Mouse (Mus musculus): ENCODE measurements around the gene Olfr1417. TPM values are rescaled to one million over a fixed set of nuclear protein-coding genes. Genes with fewer than 3 reads are reported as not detected.

Olfr1417 gene
- polyA plus RNA-seq, 1 experiment from 2014 or later = not detected

- H3K27ac ChIP-seq (replicated peaks; ENCODE audit: low read depth, low read length) = no peak overlapping the region
- H3K4me2 ChIP-seq (ENCODE audit: low read depth, low read length) = no peak overlapping the region
- no peaks in the 10 kb centered on the region for H3K9me3 ChIP-seq (replicated peaks; ENCODE audit: control insufficient read depth, low read length)
- 83% methylated on average over 6 of the region's 6 CpGs for WGBS
- no peaks in the 10 kb centered on the region for H3K36me3 ChIP-seq (replicated peaks; ENCODE audit: control insufficient read depth, insufficient read depth, low read depth, low read length)
- H3K27me3 ChIP-seq (ENCODE audit: control insufficient read depth, insufficient read depth, low read length) = no peaks in the 10 kb centered on the region
- H3K4me1 ChIP-seq (ENCODE audit: control insufficient read depth, insufficient read depth, low read length) = no peaks in the 10 kb centered on the region
- DNase-seq (ENCODE audit: low spot score) (no peak), ATAC-seq (replicated peaks; ENCODE audit: insufficient number of reproducible peaks, low FRiP score, low TSS enrichment, low read depth) (no peak)
- no peak overlapping the region for H3K9ac ChIP-seq (replicated peaks; ENCODE audit: low read length)
- no peak overlapping the region for H3K4me3 ChIP-seq (ENCODE audit: low read depth, low read length)
Observed at GRCm38 (mm10) chr19:11788876-11789275, 50.1 kb downstream of the Olfr1417 start.

GRCm38 (mm10) chr19:11787826-11788225 is 51.2 kb downstream of the Olfr1417 start:
- no peak for ATAC-seq (replicated peaks; ENCODE audit: insufficient number of reproducible peaks, low FRiP score, low TSS enrichment, low read depth)

GRCm38 (mm10) chr19:11785409-11786154 is 53.4 kb downstream of the Olfr1417 start:
- H3K27ac ChIP-seq (replicated peaks; ENCODE audit: low read depth, low read length) = no peak overlapping the region
- no peak overlapping the region for H3K9ac ChIP-seq (replicated peaks; ENCODE audit: low read length)
- no peak for ATAC-seq (replicated peaks; ENCODE audit: insufficient number of reproducible peaks, low FRiP score, low TSS enrichment, low read depth)
- no peak overlapping the region for H3K4me3 ChIP-seq (ENCODE audit: low read depth, low read length)
- H3K4me1 ChIP-seq (ENCODE audit: control insufficient read depth, insufficient read depth, low read length) = no peaks in the 10 kb centered on the region
- 89% methylated on average over 14 of the region's 14 CpGs for WGBS
- H3K9me3 ChIP-seq (replicated peaks; ENCODE audit: control insufficient read depth, low read length) = no peaks in the 10 kb centered on the region
- H3K36me3 ChIP-seq (replicated peaks; ENCODE audit: control insufficient read depth, insufficient read depth, low read depth, low read length) = no peaks in the 10 kb centered on the region
- H3K27me3 ChIP-seq (ENCODE audit: control insufficient read depth, insufficient read depth, low read length) = no peaks in the 10 kb centered on the region
- no peak overlapping the region for H3K4me2 ChIP-seq (ENCODE audit: low read depth, low read length)
- no peak for DNase-seq (ENCODE audit: low spot score)

More at GRCm38 (mm10) chr19:11787826-11788225, 51.2 kb downstream of the Olfr1417 start:
- DNase-seq (ENCODE audit: low spot score) = no peak
- no peaks in the 10 kb centered on the region for H3K27me3 ChIP-seq (ENCODE audit: control insufficient read depth, insufficient read depth, low read length)
- WGBS = 93% methylated on average over 6 of the region's 6 CpGs
- H3K27ac ChIP-seq (replicated peaks; ENCODE audit: low read depth, low read length) = no peak overlapping the region
- no peak overlapping the region for H3K4me3 ChIP-seq (ENCODE audit: low read depth, low read length)
- no peaks in the 10 kb centered on the region for H3K36me3 ChIP-seq (replicated peaks; ENCODE audit: control insufficient read depth, insufficient read depth, low read depth, low read length)
- H3K9me3 ChIP-seq (replicated peaks; ENCODE audit: control insufficient read depth, low read length) = no peaks in the 10 kb centered on the region
- H3K4me1 ChIP-seq (ENCODE audit: control insufficient read depth, insufficient read depth, low read length) = no peaks in the 10 kb centered on the region
- H3K9ac ChIP-seq (replicated peaks; ENCODE audit: low read length) = no peak overlapping the region
- no peak overlapping the region for H3K4me2 ChIP-seq (ENCODE audit: low read depth, low read length)

GRCm38 (mm10) chr19:11777191-11777865 is 61.7 kb downstream of the Olfr1417 start:
- Histone ChIP-seq H3K4me3 (ENCODE audit: low read depth, low read length) (no peak overlapping the region), H3K36me3 (replicated peaks; ENCODE audit: control insufficient read depth, insufficient read depth, low read depth, low read length) (no peaks in the 10 kb centered on the region), H3K9ac (replicated peaks; ENCODE audit: low read length) (no peak overlapping the region), H3K9me3 (replicated peaks; ENCODE audit: control insufficient read depth, low read length) (no peaks in the 10 kb centered on the region), H3K27me3 (ENCODE audit: control insufficient read depth, insufficient read depth, low read length) (no peaks in the 10 kb centered on the region), H3K27ac (replicated peaks; ENCODE audit: low read depth, low read length) (no peak overlapping the region), H3K4me1 (ENCODE audit: control insufficient read depth, insufficient read depth, low read length) (no peaks in the 10 kb centered on the region), H3K4me2 (ENCODE audit: low read depth, low read length) (no peak overlapping the region)
- ATAC-seq (replicated peaks; ENCODE audit: insufficient number of reproducible peaks, low FRiP score, low TSS enrichment, low read depth) (0 out of 2 replicates have a peak, but pooled peaks have one; percentile 29), DNase-seq (ENCODE audit: low spot score) (peak; percentile 70)
- 62% methylated on average over 7 of the region's 7 CpGs for WGBS

Other genes with a start within 250 kb of the Olfr1417 start
- 2.5 and 2.7 TPM in 2 replicates for gene Ms4a6d, start 234.4 kb downstream of the Olfr1417 start, polyA plus RNA-seq (2014; fragmentation: Nextera tagmentation; extraction: Ambion mirVana)
- 0.17 and 0.22 TPM in 2 replicates for gene Ms4a2, start 215.5 kb downstream of the Olfr1417 start, polyA plus RNA-seq (2014; fragmentation: Nextera tagmentation; extraction: Ambion mirVana)
- 0.36 and 0.52 TPM in 2 replicates for gene Ms4a3, start 198.4 kb downstream of the Olfr1417 start, polyA plus RNA-seq (2014; fragmentation: Nextera tagmentation; extraction: Ambion mirVana)
- not detected in 2 replicates for gene Oosp2, start 178.7 kb downstream of the Olfr1417 start, polyA plus RNA-seq (2014; fragmentation: Nextera tagmentation; extraction: Ambion mirVana)
- not detected in 2 replicates for gene Oosp1, start 148.1 kb downstream of the Olfr1417 start, polyA plus RNA-seq (2014; fragmentation: Nextera tagmentation; extraction: Ambion mirVana)
- not detected in 2 replicates for gene Oosp3, start 142.2 kb downstream of the Olfr1417 start, polyA plus RNA-seq (2014; fragmentation: Nextera tagmentation; extraction: Ambion mirVana)
- gene Gif, start 91.7 kb downstream of the Olfr1417 start, polyA plus RNA-seq (2014; fragmentation: Nextera tagmentation; extraction: Ambion mirVana) = not detected in 2 replicates
- 53.7 and 60.8 TPM in 2 replicates for gene Mrpl16, start 68.8 kb downstream of the Olfr1417 start, polyA plus RNA-seq (2014; fragmentation: Nextera tagmentation; extraction: Ambion mirVana)
- gene Stx3, start 19.8 kb downstream of the Olfr1417 start, polyA plus RNA-seq (2014; fragmentation: Nextera tagmentation; extraction: Ambion mirVana) = 10.8 and 13.0 TPM in 2 replicates
- gene Olfr1418, start 21.8 kb upstream of the Olfr1417 start, polyA plus RNA-seq (2014; fragmentation: Nextera tagmentation; extraction: Ambion mirVana) = not detected in 2 replicates
- gene Olfr1419, start 35.9 kb upstream of the Olfr1417 start, polyA plus RNA-seq (2014; fragmentation: Nextera tagmentation; extraction: Ambion mirVana) = not detected in 2 replicates
- 0.07 TPM in 1 of 2 replicates, not detected in the other for gene Olfr1420, start 47.3 kb upstream of the Olfr1417 start, polyA plus RNA-seq (2014; fragmentation: Nextera tagmentation; extraction: Ambion mirVana)
- gene Patl1, start 73.2 kb upstream of the Olfr1417 start, polyA plus RNA-seq (2014; fragmentation: Nextera tagmentation; extraction: Ambion mirVana) = 25.9 and 27.9 TPM in 2 replicates
- gene Osbp, start 126.7 kb upstream of the Olfr1417 start, polyA plus RNA-seq (2014; fragmentation: Nextera tagmentation; extraction: Ambion mirVana) = 6.4 and 7.2 TPM in 2 replicates
- not detected in 2 replicates for gene Olfr1423, start 202.1 kb upstream of the Olfr1417 start, polyA plus RNA-seq (2014; fragmentation: Nextera tagmentation; extraction: Ambion mirVana)
- not detected in 2 replicates for gene Olfr1424, start 223.5 kb upstream of the Olfr1417 start, polyA plus RNA-seq (2014; fragmentation: Nextera tagmentation; extraction: Ambion mirVana)
- gene Olfr1425, start 238.5 kb upstream of the Olfr1417 start, polyA plus RNA-seq (2014; fragmentation: Nextera tagmentation; extraction: Ambion mirVana) = not detected in 2 replicates

All from embryonic facial prominence, embryonic 11.5 days (tissue).